Mouse (Mus musculus) CH12F3 (cell line): ENCODE measurements around the gene Cmbl.

ENCODE experiments used
- in situ Hi-C: fragments of 300-500 bp; cut with MboI; formaldehyde crosslinking; loops from 2 replicates; pipeline ENCODE4 v1.14.3; 2020; ENCODE audit warnings: low sequenced_read_pairs

Gene Cmbl

GRCm38 (mm10) chr15:31565184-31565583, at the start of gene Cmbl:
Gene Cmbl (plus strand): TSS chr15:31565389.
- in situ Hi-C loops: no loop called here

- in situ Hi-C loops: loop anchor here (10.0 kb wide), 1 partner anchor 68 kb away; no protein-coding TSS in a partner anchor
These were observed 48.0 kb upstream of the Cmbl start for GRCm38 (mm10) chr15:31517186-31517585.

- in situ Hi-C loops: loop anchor here (10.0 kb wide), 1 partner anchor 66 kb away; no protein-coding TSS in a partner anchor
These were observed 46.8 kb upstream of the Cmbl start for GRCm38 (mm10) chr15:31518371-31518770.

- in situ Hi-C loops: loop anchor here (10.0 kb wide), 1 partner anchor 66 kb away; no protein-coding TSS in a partner anchor
These were observed 46.2 kb upstream of the Cmbl start for GRCm38 (mm10) chr15:31519000-31519399.

GRCm38 (mm10) chr15:31526463-31526862, 38.7 kb upstream of the Cmbl start:
- in situ Hi-C loops: no loop called here

GRCm38 (mm10) chr15:31528477-31528876, 36.7 kb upstream of the Cmbl start:
- in situ Hi-C loops: no loop called here

GRCm38 (mm10) chr15:31529103-31529502, 36.1 kb upstream of the Cmbl start:
- in situ Hi-C loops: no loop called here

GRCm38 (mm10) chr15:31529811-31530658, 35.2 kb upstream of the Cmbl start:
- in situ Hi-C loops: no loop called here

GRCm38 (mm10) chr15:31530659-31531445, 34.3 kb upstream of the Cmbl start, which contains the start of gene March6:
Gene March6 (minus strand): TSS chr15:31531053.
- in situ Hi-C loops: no loop called here

- in situ Hi-C loops: no loop called here
These were observed 33.5 kb upstream of the Cmbl start for GRCm38 (mm10) chr15:31531446-31532330.

GRCm38 (mm10) chr15:31532331-31533021, 32.7 kb upstream of the Cmbl start:
- in situ Hi-C loops: no loop called here

GRCm38 (mm10) chr15:31533529-31533928, 31.7 kb upstream of the Cmbl start:
- in situ Hi-C loops: no loop called here

- in situ Hi-C loops: no loop called here
These were observed 30.5 kb upstream of the Cmbl start for GRCm38 (mm10) chr15:31534421-31535258.

GRCm38 (mm10) chr15:31535259-31535855, 29.8 kb upstream of the Cmbl start:
- in situ Hi-C loops: no loop called here

GRCm38 (mm10) chr15:31536051-31536737, 29.0 kb upstream of the Cmbl start:
- in situ Hi-C loops: no loop called here

- in situ Hi-C loops: no loop called here
These were observed 27.5 kb upstream of the Cmbl start for GRCm38 (mm10) chr15:31537706-31538105.

- in situ Hi-C loops: no loop called here
These were observed 26.8 kb upstream of the Cmbl start for GRCm38 (mm10) chr15:31538346-31538745.
